Mouse (Mus musculus) G1E (cell line): Measurements from ENCODE around the gene Btbd35f13.
"Not testable (repeated sequence)": the region's sequence is repeated elsewhere in the genome, so short reads cannot be mapped to it uniquely, and the experiment has no call there.

Experiments used
- CTCF ChIP-seq: IDR thresholded peaks from 2 replicates; pipeline ENCODE4 v1.5.1; 2012; ENCODE audit warnings: low read depth, low read length, inconsistent platforms, mixed read lengths
- GATA1 ChIP-seq: IDR thresholded peaks from 2 replicates; pipeline ENCODE4 v1.6.1; 2012; ENCODE audit warnings: borderline replicate concordance, low read length, inconsistent platforms, mixed read lengths
- GATA2 ChIP-seq: IDR thresholded peaks from 2 replicates; pipeline ENCODE4 v1.6.1; 2012; ENCODE audit warnings: low read depth, low read length, inconsistent platforms, borderline replicate concordance

DNA sequence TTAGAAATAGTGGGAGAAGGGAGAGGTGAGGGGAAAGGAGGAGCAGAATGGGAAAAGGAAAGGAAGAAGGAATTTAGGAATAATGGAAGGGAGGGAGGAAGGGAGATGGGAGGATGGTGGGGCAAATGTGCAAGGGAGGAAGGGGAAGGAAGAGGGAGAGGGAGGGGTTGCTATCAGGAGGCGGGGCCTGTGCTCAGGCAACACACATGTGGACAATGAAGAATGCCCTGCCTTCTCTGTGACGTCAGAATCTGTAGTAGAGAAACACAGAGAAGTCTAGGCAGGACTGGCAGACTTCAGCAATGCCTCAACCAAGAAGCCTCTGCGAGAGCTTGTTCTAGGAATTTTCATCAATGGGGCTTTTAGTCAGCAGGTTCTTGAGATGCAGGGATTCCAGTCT is at the start of gene Btbd35f13:
- TF ChIP-seq CTCF, GATA1, GATA2: not testable (repeated sequence)
